Mouse (Mus musculus) liver, embryonic 12.5 days (tissue): ENCODE results near the gene Fam53b. TPM values are rescaled to one million over a fixed set of nuclear protein-coding genes. Genes with fewer than 3 reads are reported as not detected.

Source experiments
- ATAC-seq: fragments of 200-750 bp; cut with Nextera tagmentation; 2 replicates; pipeline ENCODE4 v1.8.0; 2017; ENCODE audit warnings: moderate number of reproducible peaks, mild to moderate bottlenecking, moderate library complexity
- H3K27ac ChIP-seq: fragments of 300-500 bp; sonication (generic); 2 replicates; pipeline ENCODE4 v1.5.1; 2016; ENCODE audit warnings: mild to moderate bottlenecking
- H3K27me3 ChIP-seq: fragments of 300-500 bp; sonication (generic); replicated peaks from 2 replicates; pipeline ENCODE4 v1.6.1; 2016; ENCODE audit warnings: mild to moderate bottlenecking, moderate library complexity
- H3K36me3 ChIP-seq: fragments of 300-500 bp; sonication (generic); 2 replicates; pipeline ENCODE4 v1.6.1; 2016; ENCODE audit warnings: mild to moderate bottlenecking, moderate library complexity
- H3K4me1 ChIP-seq: fragments of 300-500 bp; sonication (generic); 2 replicates; pipeline ENCODE4 v1.6.1; 2016
- H3K4me2 ChIP-seq: fragments of 300-500 bp; sonication (generic); 2 replicates; pipeline ENCODE4 v1.6.1; 2016; ENCODE audit warnings: mild to moderate bottlenecking, moderate library complexity
- H3K4me3 ChIP-seq: fragments of 300-500 bp; sonication (generic); 2 replicates; pipeline ENCODE4 v1.5.1; 2016; ENCODE audit warnings: mild to moderate bottlenecking, moderate library complexity
- H3K9ac ChIP-seq: fragments of 300-500 bp; sonication (generic); 2 replicates; pipeline ENCODE4 v1.6.1; 2016; ENCODE audit warnings: mild to moderate bottlenecking, moderate library complexity
- H3K9me3 ChIP-seq: fragments of 300-500 bp; sonication (generic); replicated peaks from 2 replicates; pipeline ENCODE4 v1.6.1; 2016; ENCODE audit warnings: mild to moderate bottlenecking, moderate library complexity
- whole genome bisulfite sequencing: fragments of 180-500 bp; shearing (Covaris S2); methylation state at CpG from one replicate; pipeline ENCODE4 v1.1.7; 2016; ENCODE audit not compliant: insufficient replicate concordance; 5-methylcytosine and 5-hydroxymethylcytosine counted together
- polyA plus RNA-seq: library from polyadenylated mRNA; unstranded; fragments of >200 nt; fragmentation: Nextera tagmentation; extraction: Ambion mirVana; gene quantifications from 2 replicates; pipeline ENCODE4 v1.2.1, GENCODE M21; 2016

Fam53b gene
- polyA plus RNA-seq, 1 experiment from 2014 or later: 28.8 TPM

GRCm38 (mm10) chr7:132724501-132725062, 89.1 kb downstream of the Fam53b start:
- WGBS: 84% methylated on average over 5 of the region's 5 CpGs
- H3K27me3 ChIP-seq: no peaks in the 10 kb centered on the region

GRCm38 (mm10) chr7:132723906-132724305, 89.8 kb downstream of the Fam53b start:
- 50% methylated on average over 11 of the region's 11 CpGs for WGBS
- Histone ChIP-seq H3K36me3 (peaks cover 70% of the 10 kb centered on the region), H3K27ac (peak overlapping the region; percentile 76), H3K4me2 (peak overlapping the region; percentile 50), H3K4me3 (no peak overlapping the region), H3K27me3 (no peaks in the 10 kb centered on the region), H3K4me1 (peaks cover 76% of the 10 kb centered on the region), H3K9me3 (no peaks in the 10 kb centered on the region), H3K9ac (peak overlapping the region; percentile 43; the same call in 1 of the 2 replicates)
- peak; percentile 94 for ATAC-seq

More at GRCm38 (mm10) chr7:132724501-132725062, 89.1 kb downstream of the Fam53b start:
- ATAC-seq: no peak
- Histone ChIP-seq H3K4me1 (peaks cover 76% of the 10 kb centered on the region), H3K9ac (peak overlapping the region; percentile 43; the same call in 1 of the 2 replicates), H3K9me3 (no peaks in the 10 kb centered on the region), H3K36me3 (peaks cover 70% of the 10 kb centered on the region), H3K27ac (peak overlapping the region; percentile 73), H3K4me2 (peak overlapping the region; percentile 50; the same call in 1 of the 2 replicates), H3K4me3 (no peak overlapping the region)

- Histone ChIP-seq H3K4me1 (peaks cover 77% of the 10 kb centered on the region), H3K9ac (peak overlapping the region; percentile 22), H3K4me2 (no peak overlapping the region), H3K4me3 (no peak overlapping the region), H3K27ac (peak overlapping the region; percentile 76), H3K36me3 (peaks cover 65% of the 10 kb centered on the region), H3K9me3 (no peaks in the 10 kb centered on the region), H3K27me3 (no peaks in the 10 kb centered on the region)
- no peak for ATAC-seq
- WGBS: 91% methylated on average over 12 of the region's 12 CpGs
Measured at GRCm38 (mm10) chr7:132722401-132723370, 91.0 kb downstream of the Fam53b start.

- no peak for ATAC-seq
- WGBS: 75% methylated on average over 8 of the region's 8 CpGs
Measured at GRCm38 (mm10) chr7:132720562-132720961, 93.1 kb downstream of the Fam53b start.

GRCm38 (mm10) chr7:132719570-132719969, 94.1 kb downstream of the Fam53b start:
- Histone ChIP-seq H3K9ac (no peak overlapping the region), H3K27ac (peak overlapping the region; percentile 53; the same call in 1 of the 2 replicates), H3K36me3 (peaks cover 62% of the 10 kb centered on the region), H3K4me1 (peaks cover 80% of the 10 kb centered on the region), H3K4me2 (no peak overlapping the region), H3K4me3 (no peak overlapping the region), H3K9me3 (no peaks in the 10 kb centered on the region), H3K27me3 (no peaks in the 10 kb centered on the region)
- ATAC-seq: no peak
- WGBS: 85% methylated on average over 4 of the region's 4 CpGs

More at GRCm38 (mm10) chr7:132720562-132720961, 93.1 kb downstream of the Fam53b start:
- Histone ChIP-seq H3K4me3 (no peak overlapping the region), H3K4me2 (no peak overlapping the region), H3K9me3 (no peaks in the 10 kb centered on the region), H3K36me3 (peaks cover 58% of the 10 kb centered on the region), H3K27ac (peak overlapping the region; percentile 53; the same call in 1 of the 2 replicates), H3K27me3 (no peaks in the 10 kb centered on the region), H3K4me1 (peaks cover 82% of the 10 kb centered on the region), H3K9ac (0 out of 2 replicates have a peak overlapping the region, but pooled peaks have one; percentile 12)

- H3K27me3 ChIP-seq: no peaks in the 10 kb centered on the region
- no peak overlapping the region for H3K9ac ChIP-seq
- H3K36me3 ChIP-seq: peaks cover 69% of the 10 kb centered on the region
- no peak for ATAC-seq
- WGBS: 92% methylated on average over 4 of the region's 4 CpGs
- H3K9me3 ChIP-seq: no peaks in the 10 kb centered on the region
- H3K27ac ChIP-seq: no peak overlapping the region
- no peak overlapping the region for H3K4me3 ChIP-seq
- no peak overlapping the region for H3K4me2 ChIP-seq
- H3K4me1 ChIP-seq: peaks cover 80% of the 10 kb centered on the region
Measured at GRCm38 (mm10) chr7:132715259-132715658, 98.4 kb downstream of the Fam53b start.

- no peak for ATAC-seq
- no peak overlapping the region for H3K4me2 ChIP-seq
- WGBS: 64% methylated on average over 6 of the region's 6 CpGs
- peak overlapping the region; percentile 73 for H3K27ac ChIP-seq
- H3K9ac ChIP-seq: no peak overlapping the region
- no peaks in the 10 kb centered on the region for H3K27me3 ChIP-seq
- H3K4me1 ChIP-seq: peaks cover 71% of the 10 kb centered on the region
- H3K4me3 ChIP-seq: no peak overlapping the region
- H3K9me3 ChIP-seq: no peaks in the 10 kb centered on the region
- H3K36me3 ChIP-seq: peaks cover 62% of the 10 kb centered on the region
Measured at GRCm38 (mm10) chr7:132714236-132714923, 99.3 kb downstream of the Fam53b start.

GRCm38 (mm10) chr7:132713483-132714126, 100.1 kb downstream of the Fam53b start:
- peaks cover 63% of the 10 kb centered on the region for H3K4me1 ChIP-seq
- H3K4me2 ChIP-seq: peak overlapping the region; percentile 19; the same call in 1 of the 2 replicates
- ATAC-seq: no peak
- 43% methylated on average over 8 of the region's 8 CpGs for WGBS
- peak overlapping the region; percentile 73 for H3K27ac ChIP-seq
- no peaks in the 10 kb centered on the region for H3K27me3 ChIP-seq
- peak overlapping the region; percentile 25; the same call in 1 of the 2 replicates for H3K9ac ChIP-seq
- no peaks in the 10 kb centered on the region for H3K9me3 ChIP-seq
- no peak overlapping the region for H3K4me3 ChIP-seq
- peaks cover 54% of the 10 kb centered on the region for H3K36me3 ChIP-seq

- ATAC-seq: no peak
- Histone ChIP-seq H3K4me3 (no peak overlapping the region), H3K36me3 (peaks cover 50% of the 10 kb centered on the region), H3K9me3 (no peaks in the 10 kb centered on the region), H3K4me2 (no peak overlapping the region), H3K9ac (no peak overlapping the region), H3K27ac (peak overlapping the region; percentile 73; the same call in 1 of the 2 replicates), H3K27me3 (no peaks in the 10 kb centered on the region), H3K4me1 (peaks cover 57% of the 10 kb centered on the region)
- 61% methylated on average over 7 of the region's 7 CpGs for WGBS
Measured at GRCm38 (mm10) chr7:132712956-132713355, 100.7 kb downstream of the Fam53b start.

- Histone ChIP-seq H3K27ac (no peak overlapping the region), H3K27me3 (no peaks in the 10 kb centered on the region), H3K9ac (no peak overlapping the region), H3K4me2 (0 out of 2 replicates have a peak overlapping the region, but pooled peaks have one; percentile 2), H3K4me1 (peaks cover 49% of the 10 kb centered on the region), H3K4me3 (no peak overlapping the region), H3K36me3 (peaks cover 50% of the 10 kb centered on the region), H3K9me3 (no peaks in the 10 kb centered on the region)
- WGBS: 60% methylated on average over 16 of the region's 16 CpGs
- ATAC-seq: peak; percentile 11; the same call in 1 of the 2 replicates
Measured at GRCm38 (mm10) chr7:132712044-132712708, 101.5 kb downstream of the Fam53b start.
